Mouse (Mus musculus) hindbrain, embryonic 15.5 days (tissue): Measurements from ENCODE around the gene Gm11569. TPM values are rescaled to one million over a fixed set of nuclear protein-coding genes. Genes with fewer than 3 reads are reported as not detected.
"Not testable (repeated sequence)": the region's sequence is repeated elsewhere in the genome, so short reads cannot be mapped to it uniquely, and the experiment has no call there.

Experiments
- ATAC-seq: fragments of 200-750 bp; cut with Nextera tagmentation; 2 replicates; pipeline ENCODE4 v1.8.0; 2017; ENCODE audit warnings: low read depth, moderate number of reproducible peaks, moderate TSS enrichment; ENCODE audit not compliant: low FRiP score
- H3K27ac ChIP-seq: fragments of 300-500 bp; sonication (generic); replicated peaks from 2 replicates; pipeline ENCODE4 v1.5.1; 2015; ENCODE audit warnings: mild to moderate bottlenecking, inconsistent platforms
- H3K27me3 ChIP-seq: fragments of 300-500 bp; sonication (generic); 2 replicates; pipeline ENCODE4 v1.6.1; 2015; ENCODE audit warnings: control low read depth, inconsistent platforms
- H3K36me3 ChIP-seq: fragments of 300-500 bp; sonication (generic); 2 replicates; pipeline ENCODE4 v1.6.1; 2015; ENCODE audit warnings: control low read depth, inconsistent platforms
- H3K4me1 ChIP-seq: fragments of 300-500 bp; sonication (generic); replicated peaks from 2 replicates; pipeline ENCODE4 v1.6.1; 2015; ENCODE audit warnings: control low read depth, inconsistent platforms
- H3K4me2 ChIP-seq: fragments of 300-500 bp; sonication (generic); 2 replicates; pipeline ENCODE4 v1.6.1; 2015; ENCODE audit warnings: moderate library complexity, mild to moderate bottlenecking, inconsistent platforms
- H3K4me3 ChIP-seq: fragments of 300-500 bp; sonication (generic); 2 replicates; pipeline ENCODE4 v1.5.1; 2015; ENCODE audit warnings: mild to moderate bottlenecking, inconsistent platforms
- H3K9ac ChIP-seq: fragments of 300-500 bp; sonication (generic); 2 replicates; pipeline ENCODE4 v1.6.1; 2015; ENCODE audit warnings: inconsistent platforms
- H3K9me3 ChIP-seq: fragments of 300-500 bp; sonication (generic); 2 replicates; pipeline ENCODE4 v1.6.1; 2016; ENCODE audit warnings: control low read depth, inconsistent platforms
- WGBS: fragments of 180-500 bp; shearing (Covaris S2); methylation state at CpG from one replicate; pipeline ENCODE4 v1.1.7; 2015; 5-methylcytosine and 5-hydroxymethylcytosine counted together
- polyA plus RNA-seq: library from polyadenylated mRNA; unstranded; fragments of >200 nt; fragmentation: Nextera tagmentation; extraction: Ambion mirVana; gene quantifications from 2 replicates; pipeline ENCODE4 v1.2.1, GENCODE M21; 2015

Gm11569 gene
- not detected in 2 replicates for polyA plus RNA-seq

DNA sequence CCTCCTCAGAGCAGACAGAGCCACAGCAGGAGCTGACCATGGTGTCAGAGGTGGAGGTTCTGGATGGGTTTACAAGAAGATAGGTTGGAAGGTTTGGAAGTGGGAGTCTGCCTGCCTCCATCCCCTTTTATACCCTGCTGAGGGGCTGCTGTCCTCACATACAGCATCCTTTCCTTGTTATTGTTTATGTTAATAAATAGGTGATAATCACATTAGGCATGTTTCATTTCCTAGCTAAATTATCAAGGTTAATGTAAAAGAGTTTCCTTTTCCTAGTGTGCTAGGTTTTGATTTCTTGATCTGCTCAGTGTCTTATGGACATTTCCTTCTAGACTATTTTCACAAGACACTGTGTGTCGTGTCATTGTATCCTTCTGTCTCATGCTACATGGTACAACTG, at the start of gene Gm11569:
Gene Gm11569 (minus strand): TSS at position 101 of the 400 bp plus-strand sequence.
- not testable (repeated sequence) for ATAC-seq, H3K27me3 ChIP-seq, H3K9ac ChIP-seq, H3K4me2 ChIP-seq, H3K4me3 ChIP-seq, H3K4me1 ChIP-seq, H3K9me3 ChIP-seq, H3K27ac ChIP-seq, H3K36me3 ChIP-seq
- no CpG with 5 or more reads among the region's 1 CpGs for WGBS

DNA sequence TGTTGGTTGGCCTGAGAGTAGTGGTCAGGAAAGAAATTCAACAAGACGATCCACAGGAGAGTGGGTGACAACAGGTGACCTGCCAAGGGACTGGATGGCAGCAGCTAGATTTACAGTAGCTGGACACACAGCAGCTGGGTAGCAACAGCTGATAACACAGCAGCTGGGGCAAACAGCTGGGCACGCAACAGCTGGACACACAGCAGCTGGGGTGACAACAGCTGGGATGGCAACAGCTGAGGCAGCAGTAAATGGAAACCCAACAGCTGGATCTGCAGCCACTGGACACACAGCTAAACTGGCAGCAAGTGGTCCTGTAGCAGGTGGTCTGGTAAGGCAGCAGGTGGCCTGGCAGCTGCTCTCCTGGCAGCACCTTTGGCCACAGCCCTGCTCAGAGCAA, 48.0 kb upstream of the Gm11569 start:
- no peaks in the 10 kb centered on the region for H3K27me3 ChIP-seq
- no peak overlapping the region for H3K9ac ChIP-seq
- H3K36me3 ChIP-seq: no peaks in the 10 kb centered on the region
- no peak overlapping the region for H3K4me2 ChIP-seq
- no peak overlapping the region for H3K27ac ChIP-seq
- H3K4me1 ChIP-seq: no peaks in the 10 kb centered on the region
- no peaks in the 10 kb centered on the region for H3K9me3 ChIP-seq
- 95% methylated on average over 2 of the region's 2 CpGs for WGBS
- no peak for ATAC-seq
- no peak overlapping the region for H3K4me3 ChIP-seq

DNA sequence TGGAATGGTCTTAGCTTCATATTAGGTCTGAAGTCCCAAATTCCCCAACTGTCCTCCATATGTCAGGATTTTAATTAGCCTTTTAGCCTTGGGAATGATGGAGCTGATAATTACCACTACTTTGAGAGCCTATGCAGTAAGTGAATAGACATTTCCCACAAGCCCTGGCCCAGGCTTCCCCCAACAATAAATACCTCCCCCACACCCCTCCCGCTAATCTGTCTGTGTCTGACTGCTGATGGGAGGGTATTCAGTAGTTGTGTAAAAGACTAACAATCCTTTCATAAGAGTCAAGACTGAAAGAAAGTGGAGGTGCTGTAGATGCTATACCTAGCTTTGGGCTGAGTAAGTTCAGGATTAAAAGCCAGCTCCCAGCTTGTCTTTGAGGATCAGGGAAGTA, 43.5 kb upstream of the Gm11569 start:
- H3K36me3 ChIP-seq: no peaks in the 10 kb centered on the region
- no peaks in the 10 kb centered on the region for H3K4me1 ChIP-seq
- H3K9me3 ChIP-seq: no peaks in the 10 kb centered on the region
- H3K4me2 ChIP-seq: no peak overlapping the region
- no peak overlapping the region for H3K4me3 ChIP-seq
- H3K27me3 ChIP-seq: no peaks in the 10 kb centered on the region
- no peak for ATAC-seq
- H3K9ac ChIP-seq: no peak overlapping the region
- H3K27ac ChIP-seq: no peak overlapping the region
- 77% methylated on average over 1 of the region's 1 CpGs for WGBS

DNA sequence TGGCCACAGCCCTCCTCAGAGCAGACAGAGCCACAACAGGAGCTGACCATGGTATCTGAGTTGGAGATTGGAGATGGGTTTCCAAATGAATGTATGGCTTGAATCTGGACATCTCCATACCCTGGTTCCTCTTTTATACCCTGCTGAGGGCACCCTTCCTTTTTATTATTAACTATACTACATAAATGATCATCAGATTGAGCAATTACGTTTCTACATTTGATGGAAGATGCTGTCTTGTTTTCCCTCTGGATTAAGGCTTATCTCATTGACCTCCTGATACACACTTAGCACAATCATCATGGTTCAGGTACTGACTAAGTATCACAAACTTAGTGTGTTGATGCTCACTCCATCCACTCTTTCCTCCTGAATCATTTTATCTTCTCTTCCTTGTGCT, 39.2 kb upstream of the Gm11569 start, which contains the start of gene 2300003K06Rik:
Gene 2300003K06Rik (minus strand): TSS at position 101 of the 400 bp plus-strand sequence.
- WGBS: 78% methylated on average over 1 of the region's 1 CpGs
- Histone ChIP-seq H3K36me3 (no peaks in the 10 kb centered on the region), H3K27me3 (no peaks in the 10 kb centered on the region), H3K4me2 (no peak within 1 kb of the TSS), H3K4me3 (no peak within 1 kb of the TSS), H3K4me1 (no peaks in the 10 kb centered on the region), H3K9me3 (no peaks in the 10 kb centered on the region), H3K27ac (no peak within 1 kb of the TSS), H3K9ac (no peak within 1 kb of the TSS)
- ATAC-seq: no peak

DNA sequence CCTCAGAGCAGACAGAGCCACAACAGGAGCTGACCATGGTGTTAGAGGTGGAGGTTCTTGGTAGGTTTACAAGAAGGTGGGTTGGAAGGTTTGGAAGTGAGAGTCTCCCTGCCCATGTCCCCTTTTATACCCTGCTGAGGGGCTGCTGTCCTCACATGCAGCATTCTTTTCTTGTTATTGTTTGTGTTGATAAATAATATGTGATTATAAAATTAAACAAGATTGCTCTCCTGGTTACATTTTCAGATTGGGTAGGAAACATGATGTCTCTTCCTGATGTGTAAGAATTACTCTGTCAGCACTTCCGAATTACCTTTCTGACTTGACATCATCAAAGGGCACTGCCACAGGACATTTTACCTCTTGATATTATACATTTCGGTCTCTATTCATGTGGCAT, 16.8 kb upstream of the Gm11569 start, which contains the start of gene Gm11564:
Gene Gm11564 (minus strand): TSS at position 101 of the 400 bp plus-strand sequence.
- not testable (repeated sequence) for H3K27me3 ChIP-seq, H3K4me1 ChIP-seq, H3K36me3 ChIP-seq, H3K9me3 ChIP-seq, H3K4me2 ChIP-seq, H3K27ac ChIP-seq, H3K4me3 ChIP-seq, H3K9ac ChIP-seq, ATAC-seq
- WGBS: 90% methylated on average over 2 of the region's 2 CpGs

DNA sequence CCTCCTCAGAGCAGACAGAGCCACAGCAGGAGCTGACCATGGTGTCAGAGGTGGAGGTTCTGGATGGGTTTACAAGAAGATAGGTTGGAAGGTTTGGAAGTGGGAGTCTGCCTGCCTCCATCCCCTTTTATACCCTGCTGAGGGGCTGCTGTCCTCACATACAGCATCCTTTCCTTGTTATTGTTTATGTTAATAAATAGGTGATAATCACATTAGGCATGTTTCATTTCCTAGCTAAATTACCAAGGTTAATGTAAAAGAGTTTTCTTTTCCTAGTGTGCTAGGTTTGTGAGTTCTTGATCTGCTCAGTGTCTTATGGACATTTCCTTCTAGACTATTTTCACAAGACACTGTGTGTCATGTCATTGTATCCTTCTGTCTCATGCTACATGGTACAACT, 11.1 kb upstream of the Gm11569 start, which contains the start of gene Krtap4-13:
Gene Krtap4-13 (minus strand): TSS at position 101 of the 400 bp plus-strand sequence.
- not testable (repeated sequence) for H3K36me3 ChIP-seq, ATAC-seq, H3K4me2 ChIP-seq, H3K9ac ChIP-seq, H3K27ac ChIP-seq, H3K4me1 ChIP-seq, H3K27me3 ChIP-seq, H3K9me3 ChIP-seq, H3K4me3 ChIP-seq

DNA sequence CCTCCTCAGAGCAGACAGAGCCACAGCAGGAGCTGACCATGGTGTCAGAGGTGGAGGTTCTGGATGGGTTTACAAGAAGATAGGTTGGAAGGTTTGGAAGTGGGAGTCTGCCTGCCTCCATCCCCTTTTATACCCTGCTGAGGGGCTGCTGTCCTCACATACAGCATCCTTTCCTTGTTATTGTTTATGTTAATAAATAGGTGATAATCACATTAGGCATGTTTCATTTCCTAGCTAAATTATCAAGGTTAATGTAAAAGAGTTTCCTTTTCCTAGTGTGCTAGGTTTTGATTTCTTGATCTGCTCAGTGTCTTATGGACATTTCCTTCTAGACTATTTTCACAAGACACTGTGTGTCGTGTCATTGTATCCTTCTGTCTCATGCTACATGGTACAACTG, 5.6 kb upstream of the Gm11569 start, which contains the start of gene Gm11554:
Gene Gm11554 (minus strand): TSS at position 101 of the 400 bp plus-strand sequence.
- WGBS: no CpG with 5 or more reads among the region's 1 CpGs
- not testable (repeated sequence) for H3K4me2 ChIP-seq, H3K4me1 ChIP-seq, H3K9ac ChIP-seq, H3K27ac ChIP-seq, H3K36me3 ChIP-seq, H3K4me3 ChIP-seq, H3K27me3 ChIP-seq, ATAC-seq, H3K9me3 ChIP-seq

DNA sequence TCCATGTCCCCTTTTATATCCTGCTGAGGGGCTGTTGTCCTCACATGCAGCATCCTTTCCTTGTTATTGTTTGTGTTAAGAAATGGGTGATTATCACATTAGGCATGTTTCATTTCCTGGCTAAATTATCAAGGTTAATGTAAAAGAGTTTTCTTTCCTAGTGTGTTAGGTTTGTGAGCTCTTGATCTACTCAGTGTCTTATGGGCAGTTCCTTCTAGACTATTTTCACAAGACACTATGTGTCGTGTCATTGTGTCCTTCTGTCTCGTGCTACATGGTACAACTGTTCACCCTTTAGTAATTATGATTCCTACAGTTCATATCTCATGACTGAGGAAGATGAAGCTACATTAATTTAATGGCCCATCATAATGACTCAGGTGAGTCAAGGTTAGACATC, 5.4 kb downstream of the Gm11569 start, which contains the start of gene Gm11596:
Gene Gm11596 (minus strand): TSS at position 101 of the 400 bp plus-strand sequence.
- ATAC-seq: no peak
- no peaks in the 10 kb centered on the region for H3K9me3 ChIP-seq
- H3K4me3 ChIP-seq: no peak within 1 kb of the TSS
- H3K4me1 ChIP-seq: no peaks in the 10 kb centered on the region
- 86% methylated on average over 2 of the region's 2 CpGs for WGBS
- H3K27me3 ChIP-seq: no peaks in the 10 kb centered on the region
- no peak within 1 kb of the TSS for H3K4me2 ChIP-seq
- H3K27ac ChIP-seq: no peak within 1 kb of the TSS
- no peak within 1 kb of the TSS for H3K9ac ChIP-seq
- H3K36me3 ChIP-seq: no peaks in the 10 kb centered on the region

DNA sequence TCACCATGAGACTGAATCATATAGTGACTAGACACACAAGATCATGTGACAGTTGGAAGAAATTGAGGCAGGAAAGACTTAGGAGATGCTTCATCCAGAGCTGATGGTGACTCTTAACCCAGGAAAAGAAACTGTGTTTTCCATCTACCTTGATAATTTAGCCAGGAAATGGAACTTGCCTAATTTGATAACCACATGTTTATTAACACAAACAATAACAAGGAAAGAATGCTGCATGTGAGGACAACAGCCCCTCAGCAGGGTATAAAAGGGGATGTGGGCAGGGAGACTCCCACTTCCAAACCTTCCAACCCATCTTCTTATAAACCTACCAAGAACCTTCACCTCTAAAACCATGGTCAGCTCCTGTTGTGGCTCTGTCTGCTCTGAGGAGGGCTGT, 13.8 kb downstream of the Gm11569 start, which contains the start of gene Krtap4-9:
Gene Krtap4-9 (plus strand): TSS at position 301 of the 400 bp plus-strand sequence.
- H3K9ac ChIP-seq, H3K4me1 ChIP-seq, H3K27me3 ChIP-seq, H3K4me3 ChIP-seq, H3K27ac ChIP-seq, ATAC-seq, H3K36me3 ChIP-seq, H3K9me3 ChIP-seq, H3K4me2 ChIP-seq: not testable (repeated sequence)

DNA sequence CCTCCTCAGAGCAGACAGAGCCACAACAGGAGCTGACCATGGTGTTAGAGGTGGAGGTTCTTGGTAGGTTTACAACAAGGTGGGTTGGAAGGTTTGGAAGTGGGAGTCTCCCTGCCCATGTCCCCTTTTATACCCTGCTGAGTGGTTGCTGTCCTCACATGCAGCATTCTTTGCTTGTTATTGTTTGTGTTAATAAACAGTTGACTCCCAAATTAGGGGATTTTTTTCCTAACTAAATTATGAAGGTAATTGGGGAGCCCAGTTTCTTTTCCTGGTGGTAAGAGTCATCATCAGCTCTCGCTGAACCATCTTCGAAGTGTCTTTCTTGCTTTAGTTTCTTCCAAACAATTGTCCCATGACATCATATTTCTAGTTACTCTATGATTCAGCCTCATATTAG, 18.1 kb downstream of the Gm11569 start, which contains the start of gene Krtap4-8:
Gene Krtap4-8 (minus strand): TSS at position 101 of the 400 bp plus-strand sequence.
- ATAC-seq: no peak
- H3K4me1 ChIP-seq: no peaks in the 10 kb centered on the region
- 99% methylated on average over 2 of the region's 2 CpGs for WGBS
- H3K27me3 ChIP-seq: no peaks in the 10 kb centered on the region
- H3K36me3 ChIP-seq: no peaks in the 10 kb centered on the region
- no peak within 1 kb of the TSS for H3K4me2 ChIP-seq
- H3K4me3 ChIP-seq: no peak within 1 kb of the TSS
- no peak within 1 kb of the TSS for H3K9ac ChIP-seq
- H3K9me3 ChIP-seq: no peaks in the 10 kb centered on the region
- H3K27ac ChIP-seq: no peak within 1 kb of the TSS

DNA sequence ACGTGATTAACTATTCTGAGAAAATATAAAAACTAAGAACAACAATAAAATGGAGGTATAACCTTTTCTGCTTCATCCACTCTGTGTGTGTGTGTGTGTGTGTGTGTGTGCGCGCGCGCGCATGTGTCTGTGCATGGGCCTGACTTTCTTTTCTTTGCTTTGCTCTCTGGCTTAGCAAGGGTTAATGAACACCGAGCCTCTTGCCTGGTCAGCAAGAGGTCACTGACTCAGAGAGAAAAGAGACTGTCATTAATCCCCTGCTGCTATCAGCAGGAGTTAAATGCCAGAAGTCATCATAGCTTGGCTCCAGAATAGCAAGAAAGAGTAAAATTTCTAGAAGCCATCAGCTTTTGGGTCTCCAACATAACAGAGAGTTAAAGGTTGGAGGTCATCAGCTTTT, 20.3 kb downstream of the Gm11569 start:
- no peaks in the 10 kb centered on the region for H3K27me3 ChIP-seq
- no peaks in the 10 kb centered on the region for H3K9me3 ChIP-seq
- no peak overlapping the region for H3K4me2 ChIP-seq
- H3K4me1 ChIP-seq: no peaks in the 10 kb centered on the region
- no peak overlapping the region for H3K4me3 ChIP-seq
- WGBS: 43% methylated on average over 7 of the region's 7 CpGs
- no peak overlapping the region for H3K9ac ChIP-seq
- ATAC-seq: no peak
- H3K36me3 ChIP-seq: no peaks in the 10 kb centered on the region
- no peak overlapping the region for H3K27ac ChIP-seq

DNA sequence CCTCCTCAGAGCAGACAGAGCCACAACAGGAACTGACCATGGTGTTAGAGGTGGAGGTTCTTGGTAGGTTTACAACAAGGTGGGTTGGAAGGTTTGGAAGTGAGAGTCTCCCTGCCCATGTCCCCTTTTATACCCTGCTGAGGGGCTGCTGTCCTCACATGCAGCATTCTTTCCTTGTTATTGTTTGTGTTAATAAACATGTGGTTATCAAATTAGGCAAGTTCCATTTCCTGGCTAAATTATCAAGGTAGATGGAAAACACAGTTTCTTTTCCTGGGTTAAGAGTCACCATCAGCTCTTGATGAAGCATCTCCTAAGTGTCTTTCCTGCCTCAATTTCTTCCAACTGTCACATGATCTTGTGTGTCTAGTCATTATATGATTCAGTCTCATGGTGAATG, 25.9 kb downstream of the Gm11569 start, which contains the start of gene Gm11595:
Gene Gm11595 (minus strand): TSS at position 101 of the 400 bp plus-strand sequence.
- not testable (repeated sequence) for H3K36me3 ChIP-seq, H3K9ac ChIP-seq, H3K9me3 ChIP-seq, H3K27me3 ChIP-seq, H3K4me1 ChIP-seq, H3K4me3 ChIP-seq, H3K27ac ChIP-seq, H3K4me2 ChIP-seq, ATAC-seq

DNA sequence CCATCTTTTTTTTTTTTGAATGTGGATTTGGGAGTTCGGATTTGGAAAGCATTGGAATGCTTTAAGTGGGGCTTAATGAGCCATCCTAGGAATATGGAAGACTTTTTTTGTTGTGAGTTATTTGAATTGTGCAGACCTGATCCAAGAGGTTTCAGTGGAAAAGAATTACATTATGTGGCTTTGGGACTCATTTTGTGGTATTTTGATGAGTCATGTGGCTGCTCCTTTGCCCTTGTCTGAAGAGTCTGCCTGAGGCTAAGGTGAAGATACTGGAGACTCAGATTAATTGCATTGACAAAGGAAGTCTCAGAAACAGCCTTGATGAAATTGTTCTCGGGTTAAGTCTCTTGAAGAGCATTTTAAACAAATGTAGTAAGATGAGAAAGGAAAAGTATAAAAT, 30.3 kb downstream of the Gm11569 start:
- H3K27me3 ChIP-seq: no peaks in the 10 kb centered on the region
- H3K4me3 ChIP-seq: no peak overlapping the region
- H3K9ac ChIP-seq: no peak overlapping the region
- 82% methylated on average over 2 of the region's 2 CpGs for WGBS
- H3K4me2 ChIP-seq: no peak overlapping the region
- H3K27ac ChIP-seq: no peak overlapping the region
- ATAC-seq: no peak
- H3K4me1 ChIP-seq: no peaks in the 10 kb centered on the region
- no peaks in the 10 kb centered on the region for H3K36me3 ChIP-seq
- H3K9me3 ChIP-seq: no peaks in the 10 kb centered on the region
